In the genomic region with DNA sequence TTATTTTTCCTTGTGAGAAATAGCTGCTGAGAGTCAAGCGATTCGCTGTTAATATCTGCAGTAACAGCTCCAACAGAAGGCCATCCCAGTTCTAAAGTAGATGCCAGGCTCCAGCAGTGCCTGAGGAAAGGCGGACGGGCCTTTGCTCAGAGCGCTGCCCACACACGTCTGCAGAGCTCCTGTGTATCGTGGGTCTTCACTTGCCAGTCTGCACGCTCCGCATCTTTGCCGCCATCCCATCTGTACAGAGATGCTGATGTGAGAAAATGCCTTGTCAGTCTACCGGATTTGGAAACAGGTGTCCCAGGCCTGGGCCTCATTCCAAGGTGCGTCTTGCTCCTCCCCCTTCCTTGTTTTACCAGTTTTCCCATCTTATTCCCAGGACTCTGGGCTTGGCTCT, we compare ENCODE assay signal across 14 mouse cellular contexts. TPM values are rescaled to one million over a fixed set of nuclear protein-coding genes. Genes with fewer than 3 reads are reported as not detected.
DNase-seq lines count a peak whose midpoint lies in the region; ATAC-seq and TF ChIP-seq lines count a peak whose summit lies in the region.
"Had no signal": no experiment of that assay in that cellular context is flagged by ENCODE, and none has a peak within 500 bp of the region (broad histone marks: within the 10 kb centered on the region; RNA-seq: fewer than 3 reads in every experiment).

No protein-coding gene starts in this region.

- H3K4me1 ChIP-seq in heart, embryonic 12.5 days (replicated peaks), result peaks cover 6% of the 10 kb centered on the region; the same call in 1 of the 2 replicates
- H3K4me1 ChIP-seq: midbrain, embryonic 13.5 days; neural tube, embryonic 13.5 days had no signal

- no peaks in the 10 kb centered on the region for H3K36me3 ChIP-seq in heart, embryonic 12.5 days
- H3K36me3 ChIP-seq: midbrain, embryonic 13.5 days; neural tube, embryonic 13.5 days had no signal

- TF ChIP-seq POLR2A in brain, embryonic 14.5 days (IDR thresholded peaks at IDR 0.05; ENCODE audit: borderline replicate concordance, extremely low read depth, insufficient read depth, insufficient read length, poor library complexity, severe bottlenecking), result no peak

- WGBS in heart, embryonic 12.5 days, result 87% methylated on average over 12 of the region's 12 CpGs

- intact Hi-C loops in left cerebral cortex, postnatal 25 days (cut with DNase I), result no loop called here

- TF ChIP-seq CTCF in brain, embryonic 14.5 days (IDR thresholded peaks at IDR 0.05; ENCODE audit: borderline replicate concordance, extremely low read depth, insufficient read depth, insufficient read length), result no peak

- peak; percentile 47 to 50 for DNase-seq in cerebellum, postnatal 10 days
- no peak for DNase-seq in cerebellum, adult 9-10 months
- DNase-seq in brain, embryonic 14.5 days (ENCODE audit: low read depth), result peak; percentile 84
- DNase-seq in layer of hippocampus, adult 8-10 months (ENCODE audit: low spot score in 2 of 2), result peak; percentile 59 to 65
- peak; percentile 61 to 90 for DNase-seq in left cerebral cortex, postnatal 25 days (ENCODE audit: low spot score in 2 of 2)
- no peak for DNase-seq in Muller cell, postnatal 12 days (ENCODE audit: inconsistent ontology term)
- DNase-seq in kidney, adult 11 months, result no peak
- DNase-seq: lung, postnatal 14 days; spleen, adult 18-20 months had no signal

- no peak overlapping the region for H3K4me3 ChIP-seq in heart, embryonic 12.5 days
- H3K4me3 ChIP-seq: midbrain, embryonic 13.5 days; neural tube, embryonic 13.5 days had no signal

- ATAC-seq in heart, embryonic 12.5 days (ENCODE audit: insufficient number of reproducible peaks, low FRiP score), result no peak
- ATAC-seq: midbrain, embryonic 13.5 days had no signal

- H3K4me2 ChIP-seq in heart, embryonic 12.5 days, result no peak overlapping the region
- H3K4me2 ChIP-seq: liver, embryonic 11.5 days; midbrain, embryonic 13.5 days; neural tube, embryonic 13.5 days had no signal

- no peaks in the 10 kb centered on the region for H3K27me3 ChIP-seq in heart, embryonic 12.5 days (replicated peaks)
- H3K27me3 ChIP-seq: midbrain, embryonic 13.5 days; neural tube, embryonic 13.5 days had no signal

- no peaks in the 10 kb centered on the region for H3K9me3 ChIP-seq in heart, embryonic 12.5 days (replicated peaks)
- H3K9me3 ChIP-seq: midbrain, embryonic 13.5 days; neural tube, embryonic 13.5 days had no signal

- H3K9ac ChIP-seq in heart, embryonic 12.5 days, result no peak overlapping the region
- H3K9ac ChIP-seq: midbrain, embryonic 13.5 days; neural tube, embryonic 13.5 days had no signal

- no peak overlapping the region for H3K27ac ChIP-seq in heart, embryonic 12.5 days (ENCODE audit: poor library complexity, severe bottlenecking)
- H3K27ac ChIP-seq: kidney, postnatal 0 days; midbrain, embryonic 13.5 days; neural tube, embryonic 13.5 days had no signal

RNA-seq across cellular contexts. Expression of a gene that starts 27.6 kb away (rescaled TPM):
- polyA plus RNA-seq in brain, embryonic 14.5 days (2012; rRNA removed), result 12.4 and 23.8 TPM in 2 replicates
- total RNA-seq in layer of hippocampus, adult 8-10 months (2022), result 10 to 100 TPM; 49.6 to 64.0 (median 53.0) TPM
- total RNA-seq in left cerebral cortex, postnatal 25 days (2021), result 10 to 100 TPM; 33.7 to 40.8 TPM
- 7.7 and 9.1 TPM in 2 replicates for polyA plus RNA-seq in heart, embryonic 12.5 days (2016; fragmentation: Nextera tagmentation; extraction: Ambion mirVana)

Comparison
In these comparisons a context has a peak if more than half of its experiments do, and no peak if none do; other contexts are left out.
1. DNase-seq: peak in cerebellum, postnatal 10 days (2 of 2), brain, embryonic 14.5 days (single experiment), layer of hippocampus, adult 8-10 months (2 of 2) and left cerebral cortex, postnatal 25 days (2 of 2); none in cerebellum, adult 9-10 months (single experiment), Muller cell, postnatal 12 days (single experiment) and kidney, adult 11 months (single experiment).